Mouse (Mus musculus) c-Kit-positive CD71-positive TER-119-positive erythroid progenitor cells, embryonic 14.5 days (primary cell): Measurements from ENCODE around the gene Cdk1.

ENCODE experiments used
- DNase-seq: peaks from one replicate; pipeline ENCODE4 v3.0.0-alpha.2; 2013; ENCODE audit warnings: low spot score

Gene Cdk1

DNA sequence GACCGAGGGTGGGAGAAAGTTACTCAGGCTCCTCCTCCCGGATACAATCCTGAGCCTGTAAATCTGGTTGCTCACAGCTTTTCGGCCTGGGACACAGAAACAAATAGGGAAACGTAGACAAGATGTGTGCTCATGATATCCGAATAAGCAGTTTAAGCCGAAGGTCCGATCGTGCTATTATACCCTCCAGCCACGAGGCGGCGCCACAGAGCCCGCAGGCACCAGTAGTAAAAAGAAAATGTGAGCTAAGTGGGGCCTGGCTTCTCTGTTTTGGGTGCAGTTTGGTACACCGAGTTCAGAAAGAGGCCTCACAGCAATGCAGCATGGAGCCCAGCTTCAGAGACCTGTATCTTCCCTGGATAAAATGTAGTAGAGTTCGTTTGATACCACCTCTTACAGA lies 46.5 kb downstream of the Cdk1 start:
- DNase-seq = peak; percentile 35

- no peak for DNase-seq
Measured at GRCm38 (mm10) chr10:69305600-69305999, 47.1 kb downstream of the Cdk1 start.

GRCm38 (mm10) chr10:69304819-69305218 lies 47.9 kb downstream of the Cdk1 start:
- DNase-seq = no peak

- no peak for DNase-seq
Measured at GRCm38 (mm10) chr10:69302667-69303066, 50.1 kb downstream of the Cdk1 start.

- no peak for DNase-seq
Measured at GRCm38 (mm10) chr10:69299985-69300384, 52.8 kb downstream of the Cdk1 start.

DNA sequence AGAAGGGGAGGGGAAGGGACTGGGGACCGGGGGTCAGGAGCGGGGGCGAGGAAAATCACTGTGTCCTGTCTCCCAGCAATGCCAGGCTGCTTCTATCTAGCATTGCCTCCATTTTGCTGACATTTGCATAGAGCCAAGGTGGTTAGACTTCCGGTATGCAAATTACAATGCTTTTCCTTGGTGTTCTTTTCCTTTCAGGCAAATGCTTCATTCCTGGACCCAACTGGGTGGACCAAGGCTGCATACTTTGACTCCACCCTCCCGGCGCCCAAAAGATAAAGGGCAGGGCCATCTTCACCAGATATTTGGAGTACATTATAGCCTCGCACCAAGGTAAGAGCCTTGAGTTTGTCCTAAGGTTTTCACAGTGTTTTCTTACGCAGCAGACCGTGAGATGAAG lies 56.8 kb downstream of the Cdk1 start:
- DNase-seq = no peak

- no peak for DNase-seq
Measured at GRCm38 (mm10) chr10:69290736-69291135, 62.0 kb downstream of the Cdk1 start.

- DNase-seq = no peak
Measured at GRCm38 (mm10) chr10:69288720-69289119, 64.0 kb downstream of the Cdk1 start.

- DNase-seq = no peak
Measured at GRCm38 (mm10) chr10:69288086-69288485, 64.7 kb downstream of the Cdk1 start.

DNA sequence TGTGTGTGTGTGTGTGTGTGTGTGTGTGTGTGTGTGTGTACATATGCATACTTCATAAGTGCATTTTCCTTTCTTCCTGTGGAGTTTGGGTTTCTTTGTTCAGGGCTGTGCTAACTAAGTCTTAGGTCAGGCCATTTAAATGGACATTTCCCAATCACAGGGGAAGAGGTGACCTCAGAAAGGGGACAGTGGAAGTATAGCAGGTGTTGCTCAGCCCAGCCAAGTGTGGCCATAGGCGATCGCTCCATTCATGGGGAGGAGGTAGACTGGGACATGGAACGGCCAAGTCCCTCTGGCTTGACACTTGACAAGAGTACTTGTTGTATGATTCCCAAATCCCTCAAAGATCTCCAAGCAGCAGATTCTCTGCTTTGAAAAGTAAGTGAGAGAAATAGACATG lies 65.8 kb downstream of the Cdk1 start:
- DNase-seq = no peak
